ENCODE assay signal across 8 mouse cellular contexts in genomic region chr2:160730797-160731116, GRCm38 (mm10). TPM values are rescaled to one million over a fixed set of nuclear protein-coding genes. Genes with fewer than 3 reads are reported as not detected.
DNase-seq lines count a peak whose midpoint lies in the region; ATAC-seq and TF ChIP-seq lines count a peak whose summit lies in the region.

No protein-coding gene starts in this region.

- H3K27me3 ChIP-seq in lung, embryonic 14.5 days (ENCODE audit: insufficient read depth, low read length): no peaks in the 10 kb centered on the region
- H3K27me3 ChIP-seq in embryonic facial prominence, embryonic 14.5 days (replicated peaks; ENCODE audit: control insufficient read depth, insufficient read depth, low read length): no peaks in the 10 kb centered on the region
- no peaks in the 10 kb centered on the region for H3K27me3 ChIP-seq in intestine, postnatal 0 days (replicated peaks; ENCODE audit: control insufficient read depth, insufficient read depth, low read length)
- H3K27me3 ChIP-seq in neural tube, embryonic 14.5 days (ENCODE audit: control insufficient read depth, insufficient read depth, low read length): no peaks in the 10 kb centered on the region

- H3K9me3 ChIP-seq in lung, embryonic 14.5 days (ENCODE audit: low read depth, low read length): no peaks in the 10 kb centered on the region
- H3K9me3 ChIP-seq in embryonic facial prominence, embryonic 14.5 days (ENCODE audit: control insufficient read depth, low read length): no peaks in the 10 kb centered on the region
- H3K9me3 ChIP-seq in intestine, postnatal 0 days (ENCODE audit: control insufficient read depth): no peaks in the 10 kb centered on the region
- no peaks in the 10 kb centered on the region for H3K9me3 ChIP-seq in neural tube, embryonic 14.5 days (ENCODE audit: control insufficient read depth, low read length)

- no peak for ATAC-seq in lung, embryonic 14.5 days (ENCODE audit: insufficient read depth)
- ATAC-seq in embryonic facial prominence, embryonic 14.5 days (ENCODE audit: low read depth): no peak
- ATAC-seq in intestine, postnatal 0 days: no peak
- ATAC-seq in neural tube, embryonic 14.5 days (ENCODE audit: low read depth): no peak
- no peak for ATAC-seq in granulocyte monocyte progenitor cell, adult 5-6 weeks (replicated peaks; ENCODE audit: poor library complexity, severe bottlenecking)

- H3K4me2 ChIP-seq in lung, embryonic 14.5 days: peak overlapping the region; percentile 93
- H3K4me2 ChIP-seq in embryonic facial prominence, embryonic 14.5 days (ENCODE audit: low read depth, low read length): peak overlapping the region; percentile 92
- peak overlapping the region; percentile 95 for H3K4me2 ChIP-seq in intestine, postnatal 0 days (replicated peaks; ENCODE audit: low read depth)
- H3K4me2 ChIP-seq in neural tube, embryonic 14.5 days (ENCODE audit: low read depth, low read length): peak overlapping the region; percentile 82

- peaks cover 17% of the 10 kb centered on the region for H3K36me3 ChIP-seq in lung, embryonic 14.5 days (ENCODE audit: insufficient read depth)
- peaks cover 16% of the 10 kb centered on the region for H3K36me3 ChIP-seq in embryonic facial prominence, embryonic 14.5 days (ENCODE audit: control insufficient read depth, insufficient read depth, low read length)
- H3K36me3 ChIP-seq in intestine, postnatal 0 days (ENCODE audit: control insufficient read depth, insufficient read depth): 0 out of 2 replicates have a peak, but pooled peaks cover 3% of the 10 kb centered on the region
- H3K36me3 ChIP-seq in neural tube, embryonic 14.5 days (ENCODE audit: control insufficient read depth, insufficient read depth, low read length): no peaks in the 10 kb centered on the region

- peaks cover 20% of the 10 kb centered on the region for H3K4me1 ChIP-seq in lung, embryonic 14.5 days (ENCODE audit: insufficient read depth)
- H3K4me1 ChIP-seq in embryonic facial prominence, embryonic 14.5 days (ENCODE audit: control insufficient read depth, insufficient read depth, low read length): peaks cover 28% of the 10 kb centered on the region
- peaks cover 12% of the 10 kb centered on the region for H3K4me1 ChIP-seq in intestine, postnatal 0 days (replicated peaks; ENCODE audit: control insufficient read depth, insufficient read depth, low read length)
- H3K4me1 ChIP-seq in neural tube, embryonic 14.5 days (ENCODE audit: control insufficient read depth, insufficient read depth, low read length): peaks cover 29% of the 10 kb centered on the region

- no peak for TF ChIP-seq CTCF in lung, embryonic 14.5 days (IDR thresholded peaks at IDR 0.05; ENCODE audit: low read depth)
- TF ChIP-seq CTCF in intestine, postnatal 0 days (IDR thresholded peaks at IDR 0.05; ENCODE audit: low read depth): no peak

- peak overlapping the region; percentile 92 for H3K4me3 ChIP-seq in lung, embryonic 14.5 days (ENCODE audit: low read depth, low read length)
- H3K4me3 ChIP-seq in embryonic facial prominence, embryonic 14.5 days (ENCODE audit: low read depth, low read length): peak overlapping the region; percentile 98
- peak overlapping the region; percentile 97 for H3K4me3 ChIP-seq in intestine, postnatal 0 days (ENCODE audit: low read depth, low read length)
- peak overlapping the region; percentile 85 for H3K4me3 ChIP-seq in neural tube, embryonic 14.5 days (ENCODE audit: low read depth, low read length)

- DNase-seq in lung, embryonic 14.5 days: no peak
- DNase-seq in lung, adult 18-20 months: no peak
- DNase-seq in embryonic facial prominence, embryonic 14.5 days (ENCODE audit: low spot score): no peak
- no peak for DNase-seq in spleen, adult 12 weeks (ENCODE audit: low spot score)
- no peak for DNase-seq in layer of hippocampus, adult 11-12 months (ENCODE audit: low spot score)

- WGBS in lung, embryonic 14.5 days: 5% methylated on average over 19 of the region's 19 CpGs
- WGBS in embryonic facial prominence, embryonic 14.5 days: 6% methylated on average over 8 of the region's 19 CpGs
- 3% methylated on average over 19 of the region's 19 CpGs for WGBS in intestine, postnatal 0 days
- WGBS in neural tube, embryonic 14.5 days: 5% methylated on average over 19 of the region's 19 CpGs

- H3K9ac ChIP-seq in lung, embryonic 14.5 days: peak overlapping the region; percentile 99
- H3K9ac ChIP-seq in embryonic facial prominence, embryonic 14.5 days (ENCODE audit: low read depth, low read length): peak overlapping the region; percentile 100
- peak overlapping the region; percentile 94 for H3K9ac ChIP-seq in intestine, postnatal 0 days (ENCODE audit: low read depth, low read length)
- H3K9ac ChIP-seq in neural tube, embryonic 14.5 days (replicated peaks; ENCODE audit: low read depth, low read length): peak overlapping the region; percentile 100

- H3K27ac ChIP-seq in lung, embryonic 14.5 days (ENCODE audit: low read depth): no peak overlapping the region
- H3K27ac ChIP-seq in embryonic facial prominence, embryonic 14.5 days (replicated peaks; ENCODE audit: low read depth, low read length): no peak overlapping the region
- H3K27ac ChIP-seq in intestine, postnatal 0 days (ENCODE audit: low read depth, low read length): peak overlapping the region; percentile 91
- H3K27ac ChIP-seq in neural tube, embryonic 14.5 days (ENCODE audit: low read depth, low read length): peak overlapping the region; percentile 99

RNA-seq across cellular contexts. Expression of gene Plcg1, which starts 0.3 kb away (rescaled TPM):
- 61.3 and 68.8 TPM in 2 replicates for polyA plus RNA-seq in lung, embryonic 14.5 days (2014; fragmentation: Nextera tagmentation; extraction: Ambion mirVana)
- 50.4 and 54.6 TPM in 2 replicates for polyA plus RNA-seq in embryonic facial prominence, embryonic 14.5 days (2014; fragmentation: Nextera tagmentation; extraction: Ambion mirVana)
- 10.9 and 13.3 TPM in 2 replicates for polyA plus RNA-seq in intestine, postnatal 0 days (2015; fragmentation: Nextera tagmentation; extraction: Ambion mirVana)
- 50.6 and 74.0 TPM in 2 replicates for polyA plus RNA-seq in neural tube, embryonic 14.5 days (2014; fragmentation: Nextera tagmentation; extraction: Ambion mirVana)
- 22.9 and 27.0 TPM in 2 replicates for total RNA-seq in granulocyte monocyte progenitor cell, adult 5-6 weeks (2014; fragmentation: Nextera tagmentation)
- total RNA-seq in granulocyte monocyte progenitor cell, adult 5-6 weeks (2017): 16.5 and 17.8 TPM in 2 replicates

Comparison
In these comparisons a context has a peak if more than half of its experiments do, and no peak if none do; other contexts are left out.
1. H3K27ac ChIP-seq: peak in intestine, postnatal 0 days (single experiment) and neural tube, embryonic 14.5 days (single experiment); none in lung, embryonic 14.5 days (single experiment) and embryonic facial prominence, embryonic 14.5 days (single experiment).
2. Peak in every context shown above with its lines, with median percentiles within 50 percentile points of each other: H3K4me2 ChIP-seq, H3K4me3 ChIP-seq and H3K9ac ChIP-seq.